Mouse (Mus musculus) midbrain, embryonic 11.5 days (tissue): ENCODE data around the gene Bdh1. TPM values are rescaled to one million over a fixed set of nuclear protein-coding genes. Genes with fewer than 3 reads are reported as not detected.
A peak's percentile ranks its signal among the peaks of the same experiment; 100 is the strongest.

Experiments
- ATAC-seq: fragments of 200-750 bp; cut with Nextera tagmentation; 2 replicates; pipeline ENCODE4 v1.8.0; 2017; ENCODE audit warnings: moderate TSS enrichment, moderate library complexity; ENCODE audit not compliant: low FRiP score
- DNase-seq: peaks from one replicate; pipeline ENCODE4 v3.0.0; 2015; ENCODE audit warnings: low spot score; ENCODE audit errors: missing footprints
- H3K27ac ChIP-seq: fragments of 300-500 bp; sonication (generic); 2 replicates; pipeline ENCODE4 v1.5.1; 2014; ENCODE audit warnings: low read depth, low read length
- H3K27me3 ChIP-seq: fragments of 300-500 bp; sonication (generic); 2 replicates; pipeline ENCODE4 v1.6.1; 2014; ENCODE audit warnings: mild to moderate bottlenecking, low read length, moderate library complexity, mixed read lengths; ENCODE audit not compliant: control insufficient read depth, insufficient read depth
- H3K36me3 ChIP-seq: fragments of 300-500 bp; sonication (generic); 2 replicates; pipeline ENCODE4 v1.6.1; 2014; ENCODE audit warnings: mild to moderate bottlenecking, low read length, moderate library complexity, mixed read lengths; ENCODE audit not compliant: control insufficient read depth, insufficient read depth
- H3K4me1 ChIP-seq: fragments of 300-500 bp; sonication (generic); 2 replicates; pipeline ENCODE4 v1.6.1; 2014; ENCODE audit warnings: low read length; ENCODE audit not compliant: control insufficient read depth, insufficient read depth
- H3K4me2 ChIP-seq: fragments of 300-500 bp; sonication (generic); 2 replicates; pipeline ENCODE4 v1.6.1; 2014; ENCODE audit warnings: mild to moderate bottlenecking, moderate library complexity
- H3K4me3 ChIP-seq: fragments of 300-500 bp; sonication (generic); 2 replicates; pipeline ENCODE4 v1.5.1; 2014; ENCODE audit warnings: low read depth, low read length
- H3K9ac ChIP-seq: fragments of 300-500 bp; sonication (generic); 2 replicates; pipeline ENCODE4 v1.6.1; 2014; ENCODE audit warnings: low read length
- H3K9me3 ChIP-seq: fragments of 300-500 bp; sonication (generic); 2 replicates; pipeline ENCODE4 v1.6.1; 2016; ENCODE audit warnings: low read length; ENCODE audit not compliant: control insufficient read depth
- WGBS: fragments of 180-500 bp; shearing (Covaris S2); extraction: QIAGEN DNeasy Blood & Tissue Kit; methylation state at CpG from one replicate; pipeline ENCODE4 v1.1.7; 2014; 5-methylcytosine and 5-hydroxymethylcytosine counted together
- polyA plus RNA-seq: library from polyadenylated mRNA; unstranded; fragments of >200 nt; fragmentation: Nextera tagmentation; extraction: Ambion mirVana; gene quantifications from 2 replicates; pipeline ENCODE4 v1.2.1, GENCODE M21; 2014

Gene Bdh1
- polyA plus RNA-seq, 1 experiment from 2014 or later: 19.0 TPM

- Histone ChIP-seq H3K9ac (no peak overlapping the region), H3K4me1 (peaks cover 4% of the 10 kb centered on the region), H3K27me3 (peaks cover 15% of the 10 kb centered on the region), H3K27ac (no peak overlapping the region), H3K4me3 (no peak overlapping the region), H3K9me3 (no peaks in the 10 kb centered on the region), H3K4me2 (no peak overlapping the region), H3K36me3 (no peaks in the 10 kb centered on the region)
- 90% methylated on average over 4 of the region's 4 CpGs for WGBS
- ATAC-seq (no peak), DNase-seq (no peak)
Observed at GRCm38 (mm10) chr16:31424416-31425187, 2.5 kb downstream of the Bdh1 start.

- H3K4me3 ChIP-seq: no peak overlapping the region
- H3K36me3 ChIP-seq: no peaks in the 10 kb centered on the region
- H3K9me3 ChIP-seq: no peaks in the 10 kb centered on the region
- H3K27ac ChIP-seq: no peak overlapping the region
- H3K9ac ChIP-seq: no peak overlapping the region
- H3K27me3 ChIP-seq: peaks cover 15% of the 10 kb centered on the region
- DNase-seq: peak; percentile 96
- H3K4me1 ChIP-seq: peaks cover 4% of the 10 kb centered on the region
- 2% methylated on average over 4 of the region's 4 CpGs for whole genome bisulfite sequencing
- no peak for ATAC-seq
- H3K4me2 ChIP-seq: no peak overlapping the region
Observed at GRCm38 (mm10) chr16:31425508-31425907, 3.4 kb downstream of the Bdh1 start.

- Histone ChIP-seq H3K36me3 (no peaks in the 10 kb centered on the region), H3K4me2 (no peak overlapping the region), H3K4me1 (peaks cover 4% of the 10 kb centered on the region), H3K9ac (no peak overlapping the region), H3K9me3 (no peaks in the 10 kb centered on the region), H3K27me3 (peaks cover 15% of the 10 kb centered on the region), H3K4me3 (no peak overlapping the region), H3K27ac (no peak overlapping the region)
- no peak for DNase-seq
- 79% methylated on average over 6 of the region's 6 CpGs for WGBS
- ATAC-seq: no peak
Observed at GRCm38 (mm10) chr16:31426496-31427126, 4.5 kb downstream of the Bdh1 start.

GRCm38 (mm10) chr16:31428335-31428674, 6.2 kb downstream of the Bdh1 start:
- ATAC-seq: no peak
- Histone ChIP-seq H3K4me2 (peak overlapping the region; percentile 92), H3K4me1 (peaks cover 4% of the 10 kb centered on the region), H3K9me3 (no peaks in the 10 kb centered on the region), H3K36me3 (no peaks in the 10 kb centered on the region), H3K27ac (peak overlapping the region; percentile 84; the same call in 1 of the 2 replicates), H3K27me3 (peaks cover 15% of the 10 kb centered on the region), H3K9ac (peak overlapping the region; percentile 71; the same call in 1 of the 2 replicates), H3K4me3 (peak overlapping the region; percentile 59)
- no peak for DNase-seq
- WGBS: 2% methylated on average over 11 of the region's 11 CpGs

- under 1% methylated on average over 63 of the region's 65 CpGs for WGBS
- ATAC-seq: peak; percentile 51
- peaks cover 7% of the 10 kb centered on the region for H3K4me1 ChIP-seq
- no peaks in the 10 kb centered on the region for H3K9me3 ChIP-seq
- peak overlapping the region; percentile 71 for H3K9ac ChIP-seq
- peak; percentile 98 for DNase-seq
- H3K36me3 ChIP-seq: no peaks in the 10 kb centered on the region
- H3K4me3 ChIP-seq: peak overlapping the region; percentile 59
- H3K27me3 ChIP-seq: peaks cover 15% of the 10 kb centered on the region
- peak overlapping the region; percentile 92 for H3K4me2 ChIP-seq
- H3K27ac ChIP-seq: peak overlapping the region; percentile 84
Observed at GRCm38 (mm10) chr16:31428675-31429470, 6.8 kb downstream of the Bdh1 start.

- DNase-seq (no peak), ATAC-seq (peak; percentile 98)
- peaks cover 7% of the 10 kb centered on the region for H3K4me1 ChIP-seq
- under 1% methylated on average over 48 of the region's 49 CpGs for WGBS
- peaks cover 15% of the 10 kb centered on the region for H3K27me3 ChIP-seq
- H3K4me2 ChIP-seq: peak overlapping the region; percentile 92
- no peaks in the 10 kb centered on the region for H3K9me3 ChIP-seq
- H3K4me3 ChIP-seq: peak overlapping the region; percentile 59
- H3K27ac ChIP-seq: peak overlapping the region; percentile 84
- H3K9ac ChIP-seq: peak overlapping the region; percentile 71
- no peaks in the 10 kb centered on the region for H3K36me3 ChIP-seq
Observed at GRCm38 (mm10) chr16:31429471-31430155, 7.5 kb downstream of the Bdh1 start.

- H3K4me2 ChIP-seq: no peak overlapping the region
- H3K27ac ChIP-seq: no peak overlapping the region
- ATAC-seq (no peak), DNase-seq (no peak)
- no peaks in the 10 kb centered on the region for H3K36me3 ChIP-seq
- H3K4me3 ChIP-seq: no peak overlapping the region
- 79% methylated on average over 12 of the region's 12 CpGs for WGBS
- H3K9ac ChIP-seq: no peak overlapping the region
- H3K4me1 ChIP-seq: peaks cover 4% of the 10 kb centered on the region
- H3K27me3 ChIP-seq: peaks cover 2% of the 10 kb centered on the region; the same call in 1 of the 2 replicates
- no peaks in the 10 kb centered on the region for H3K9me3 ChIP-seq
Observed at GRCm38 (mm10) chr16:31433466-31434110, 11.5 kb downstream of the Bdh1 start.

GRCm38 (mm10) chr16:31435146-31435545, 13.1 kb downstream of the Bdh1 start:
- no peak overlapping the region for H3K27ac ChIP-seq
- no peak overlapping the region for H3K9ac ChIP-seq
- H3K4me3 ChIP-seq: no peak overlapping the region
- no peaks in the 10 kb centered on the region; the same call in 1 of the 2 replicates for H3K9me3 ChIP-seq
- peaks cover 3% of the 10 kb centered on the region; the same call in 1 of the 2 replicates for H3K4me1 ChIP-seq
- no peak for DNase-seq
- no peak overlapping the region for H3K4me2 ChIP-seq
- no peak for ATAC-seq
- 78% methylated on average over 4 of the region's 4 CpGs for WGBS
- no peaks in the 10 kb centered on the region for H3K27me3 ChIP-seq
- no peaks in the 10 kb centered on the region for H3K36me3 ChIP-seq
